Mouse (Mus musculus) megakaryocyte, embryonic 14.5 days (primary cell): ENCODE data around the gene Samhd1.

Experiments used
- FLI1 ChIP-seq: IDR thresholded peaks from 2 replicates; pipeline ENCODE4 v1.6.1; 2012; ENCODE audit warnings: low read length, inconsistent platforms, mixed read lengths
- GATA1 ChIP-seq: IDR thresholded peaks from 3 replicates; pipeline ENCODE4 v1.6.1; 2012; ENCODE audit warnings: mixed read lengths, low read length, inconsistent platforms, borderline replicate concordance

DNA sequence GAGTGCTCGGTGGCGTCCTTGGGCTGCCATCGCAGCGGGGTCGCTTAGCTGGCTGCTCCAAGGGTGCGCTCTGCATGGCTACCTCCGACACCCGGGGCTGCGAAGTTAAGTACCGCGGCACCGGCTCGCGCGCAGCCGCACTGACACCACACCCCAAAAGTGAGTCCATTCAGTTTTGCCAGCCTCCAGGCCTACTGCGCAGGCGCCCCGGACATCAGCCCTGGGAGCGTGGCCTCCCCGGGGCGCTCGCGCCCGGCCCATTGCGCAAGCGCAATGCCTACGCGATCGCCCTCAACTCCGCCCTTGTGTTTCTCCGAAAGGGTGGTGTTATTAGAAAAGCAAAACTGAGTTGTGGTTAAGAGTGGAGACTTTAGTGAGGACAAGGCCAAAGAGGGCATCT lies at the start of gene Samhd1:
- TF ChIP-seq GATA1 (no peak), FLI1 (no peak)
